Mouse (Mus musculus) cerebellum, postnatal 4 days (tissue): Measurements from ENCODE around the gene Gda.

ENCODE experiments used
- DNase-seq, 2 experiments: peaks; one replicate each; pipeline ENCODE4 v3.0.0; 2022; ENCODE audit warnings: low spot score in 2 of 2, mixed read lengths in 1 of 2

The Gda gene

DNA sequence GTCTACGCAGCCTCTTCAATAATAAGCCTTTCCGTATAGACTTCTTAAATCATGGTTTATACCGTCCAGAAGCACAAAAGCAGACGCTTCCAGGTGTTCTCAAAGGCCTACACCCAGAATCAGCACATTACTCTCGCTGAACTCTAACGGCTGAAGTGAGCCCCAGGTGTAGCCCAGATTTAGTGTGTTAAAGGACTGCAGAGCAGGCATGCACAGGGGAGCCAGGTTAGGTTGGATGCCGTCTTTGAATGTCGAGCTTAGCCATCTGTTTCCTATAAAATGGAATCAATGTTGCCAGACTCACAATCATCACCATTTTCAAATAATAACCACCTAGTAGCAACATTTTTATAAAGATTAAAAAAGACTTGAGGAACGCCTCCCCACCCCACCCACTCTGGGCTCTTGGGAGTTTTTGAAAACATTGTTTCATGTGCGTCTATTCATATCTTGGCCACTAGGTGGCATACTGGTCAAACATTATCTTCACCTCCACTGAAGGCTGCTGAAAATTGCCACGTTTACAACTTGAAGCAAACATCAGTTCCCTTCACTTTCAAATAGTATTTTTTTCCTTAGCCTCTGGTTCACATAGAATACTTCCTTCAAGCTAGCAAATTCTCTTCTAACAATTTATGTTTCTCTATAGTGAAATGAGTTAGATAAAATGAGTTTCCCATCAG is 100.0 kb downstream of the Gda start:
- DNase-seq, result peak in 1 of 2 experiments; percentile 37

DNA sequence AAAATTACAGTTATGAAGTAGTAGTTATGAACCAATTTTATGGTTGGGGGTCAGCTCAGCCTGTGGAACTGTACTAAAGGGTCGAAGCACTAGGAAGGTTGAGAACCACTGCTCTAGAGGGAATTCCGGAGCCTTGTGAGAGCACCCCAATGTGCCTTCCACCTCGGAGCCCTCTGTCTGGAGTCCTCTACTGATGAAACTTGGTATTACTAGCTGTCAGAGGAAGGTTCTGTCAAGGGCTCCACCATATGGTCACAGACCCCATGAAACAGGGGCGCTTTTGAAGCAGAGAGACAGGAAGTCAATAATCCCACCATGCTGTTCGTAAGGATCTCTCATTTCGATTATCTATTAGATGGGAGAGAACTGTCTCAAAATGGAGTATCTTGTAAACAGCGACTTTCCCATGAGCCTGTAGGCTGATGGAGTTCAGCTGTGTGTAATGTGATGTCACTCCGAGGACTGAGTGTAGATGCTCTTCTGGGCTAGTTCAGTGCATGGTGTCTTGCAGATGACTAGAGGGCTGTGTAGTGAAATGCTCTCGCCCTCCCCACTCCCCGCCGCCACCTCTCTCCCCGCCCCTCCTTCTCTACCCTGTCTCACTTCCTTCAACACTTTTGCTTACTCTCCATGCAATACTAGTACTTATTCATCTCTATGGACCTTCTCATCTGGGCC is 100.7 kb downstream of the Gda start:
- no peak for DNase-seq

- no peak for DNase-seq
Observed at GRCm38 (mm10) chr19:21371337-21371736, 101.9 kb downstream of the Gda start.

DNA sequence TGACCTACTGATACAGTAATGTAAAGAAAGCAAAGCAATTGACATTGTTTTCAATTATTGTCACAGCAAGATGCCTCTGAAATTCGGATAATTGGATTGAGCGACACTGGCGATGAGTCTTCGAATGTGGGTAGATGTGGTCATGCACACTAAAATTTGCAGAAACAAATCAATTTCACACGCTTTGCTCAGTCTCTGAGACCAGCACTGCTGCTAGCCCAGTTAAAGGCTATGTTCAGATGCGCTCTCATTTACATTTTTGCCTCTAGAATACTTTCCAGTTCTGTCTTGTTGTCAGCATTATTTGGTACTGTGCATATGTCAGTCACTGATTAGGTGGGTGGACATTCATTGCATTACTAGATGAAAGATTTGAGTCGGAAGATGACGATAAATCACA is 102.5 kb downstream of the Gda start:
- DNase-seq, result no peak

DNA sequence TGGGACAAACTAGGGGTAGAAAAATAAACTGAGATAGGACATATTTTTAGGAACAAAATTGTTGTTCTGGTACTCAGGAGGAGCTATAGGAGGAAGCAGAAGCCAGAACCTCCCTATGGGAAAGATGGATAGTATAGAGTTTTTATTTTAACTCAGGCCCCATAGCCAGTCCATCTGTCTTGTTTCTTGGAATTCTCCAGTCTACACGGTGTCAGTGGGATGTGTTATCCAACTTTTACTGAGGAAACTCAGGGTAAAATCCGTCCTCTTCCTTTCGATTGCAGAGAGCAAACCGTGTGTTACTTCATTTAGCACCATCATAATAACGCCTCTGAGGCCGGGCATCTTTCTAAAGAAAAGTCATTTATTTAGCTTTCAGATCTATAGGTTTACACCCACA is 104.1 kb downstream of the Gda start:
- DNase-seq, result no peak

DNA sequence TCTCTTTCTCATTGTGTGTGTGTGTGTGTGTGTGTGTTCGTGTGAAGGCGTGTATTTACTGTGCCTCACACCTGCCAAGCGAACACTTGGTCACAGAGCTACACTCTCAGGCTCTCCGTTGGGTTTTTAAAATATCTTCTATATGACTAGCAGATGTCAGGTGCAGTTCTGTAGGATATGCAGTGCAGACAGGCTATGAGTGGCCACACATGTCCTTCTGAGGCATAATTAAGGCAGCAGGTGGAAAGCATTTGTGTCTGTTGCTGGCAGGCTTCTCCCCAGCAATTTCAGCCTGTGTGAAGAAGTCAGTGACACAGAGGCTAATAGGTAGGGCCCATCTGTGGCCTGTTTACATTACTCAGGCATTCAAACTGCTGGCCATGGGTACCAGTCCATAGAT is 104.7 kb downstream of the Gda start:
- DNase-seq, result no peak

- DNase-seq, result no peak
Observed at GRCm38 (mm10) chr19:21357792-21358191, 115.5 kb downstream of the Gda start.

DNA sequence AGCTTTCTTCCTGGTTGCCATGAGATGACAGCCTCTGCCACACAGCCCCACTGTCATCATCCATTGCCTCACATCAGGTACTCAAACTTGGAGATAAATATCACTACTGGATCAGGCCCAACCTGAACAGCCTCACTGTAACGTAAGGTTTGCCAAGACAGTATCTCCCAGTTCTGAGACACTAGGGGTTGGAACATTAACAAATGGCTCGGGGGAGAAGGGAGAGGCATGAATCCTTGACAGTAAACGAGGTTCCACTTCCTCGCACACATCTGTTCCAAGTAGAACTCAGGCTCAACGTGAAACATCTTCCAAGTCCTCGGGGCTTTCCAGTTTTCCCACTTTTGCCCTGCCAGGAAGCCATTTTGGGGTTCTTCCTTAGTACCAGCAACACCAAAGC is 123.6 kb downstream of the Gda start:
- DNase-seq, result no peak

- DNase-seq, result no peak
Observed at GRCm38 (mm10) chr19:21346646-21347045, 126.6 kb downstream of the Gda start.
